Mouse (Mus musculus) right cerebral cortex, postnatal 10 days (tissue): Measurements from ENCODE around the gene Cacna1d.

Source experiments
- DNase-seq, 2 experiments: peaks; one replicate each; pipeline ENCODE4 v3.0.0; 2021; ENCODE audit warnings: low spot score in 2 of 2

The Cacna1d gene

DNA sequence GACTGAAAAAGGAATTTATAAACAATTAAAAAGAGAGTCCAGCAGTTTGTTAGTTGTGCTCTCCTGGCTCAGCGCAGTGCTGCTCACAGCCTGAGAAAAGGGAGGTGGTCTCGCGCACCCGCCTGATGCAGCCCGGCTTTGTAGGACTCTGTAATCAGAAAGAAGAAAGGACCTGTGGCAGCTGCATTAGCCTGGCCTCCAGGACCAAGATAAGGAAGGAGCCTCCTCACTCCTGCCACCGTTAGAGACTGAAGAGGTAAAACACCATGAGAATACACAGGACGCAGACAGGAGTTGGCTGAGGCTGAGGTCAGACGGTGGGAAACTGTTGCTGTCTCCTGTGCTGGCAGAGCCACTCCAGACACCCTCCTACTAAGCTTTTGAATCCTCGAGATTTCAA is at the start of gene Cacna1d:
Cacna1d (minus strand) TSS at position 114 of the 400 bp plus-strand sequence.
- no peak for DNase-seq

- no peak for DNase-seq
Measured at GRCm38 (mm10) chr14:30533780-30534450, 42.7 kb upstream of the Cacna1d start.

GRCm38 (mm10) chr14:30531896-30532295 is 40.6 kb upstream of the Cacna1d start:
- DNase-seq = no peak

GRCm38 (mm10) chr14:30531431-30531830 is 40.2 kb upstream of the Cacna1d start:
- no peak for DNase-seq

GRCm38 (mm10) chr14:30530726-30531269 is 39.5 kb upstream of the Cacna1d start:
- no peak for DNase-seq

DNA sequence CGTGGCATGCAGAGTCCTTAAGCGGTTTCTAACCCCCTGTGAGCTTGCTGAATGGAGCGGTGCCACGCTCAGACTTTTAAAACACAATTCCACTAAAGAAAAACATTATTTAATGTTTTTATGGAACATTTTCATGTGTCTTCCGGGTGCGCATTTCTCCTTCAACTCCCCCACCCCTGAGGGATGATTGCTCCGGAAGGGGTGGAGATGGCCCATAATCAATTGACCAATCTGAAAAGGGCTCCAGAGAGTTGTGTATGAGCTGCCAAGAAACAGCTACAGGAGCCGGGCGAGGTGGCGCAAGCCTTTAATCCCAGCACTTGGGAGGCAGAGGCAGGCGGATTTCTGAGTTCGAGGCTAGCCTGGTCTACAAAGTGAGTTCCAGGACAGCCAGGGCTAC is 38.2 kb upstream of the Cacna1d start:
- DNase-seq = no peak

GRCm38 (mm10) chr14:30528961-30529360 is 37.7 kb upstream of the Cacna1d start:
- no peak for DNase-seq

DNA sequence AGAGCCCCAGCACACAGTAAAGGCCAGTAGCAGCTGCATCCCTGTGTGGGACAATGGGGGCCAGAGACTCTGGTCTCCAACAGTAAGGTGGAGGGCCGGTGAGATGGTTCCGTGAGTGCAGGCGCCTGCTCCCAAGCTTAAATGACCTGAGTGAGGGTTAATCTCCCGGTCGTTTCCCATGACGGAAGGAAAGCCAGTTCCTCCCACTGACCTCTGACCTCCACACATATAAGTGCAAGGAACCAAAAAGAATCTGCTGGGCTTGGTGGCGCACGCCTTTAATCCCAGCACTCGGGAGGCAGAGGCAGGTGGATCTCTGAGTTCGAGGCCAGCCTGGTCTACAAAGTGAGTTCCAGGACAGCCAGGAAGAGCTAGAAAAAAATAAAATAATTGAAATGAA is 37.1 kb upstream of the Cacna1d start:
- DNase-seq = no peak

DNA sequence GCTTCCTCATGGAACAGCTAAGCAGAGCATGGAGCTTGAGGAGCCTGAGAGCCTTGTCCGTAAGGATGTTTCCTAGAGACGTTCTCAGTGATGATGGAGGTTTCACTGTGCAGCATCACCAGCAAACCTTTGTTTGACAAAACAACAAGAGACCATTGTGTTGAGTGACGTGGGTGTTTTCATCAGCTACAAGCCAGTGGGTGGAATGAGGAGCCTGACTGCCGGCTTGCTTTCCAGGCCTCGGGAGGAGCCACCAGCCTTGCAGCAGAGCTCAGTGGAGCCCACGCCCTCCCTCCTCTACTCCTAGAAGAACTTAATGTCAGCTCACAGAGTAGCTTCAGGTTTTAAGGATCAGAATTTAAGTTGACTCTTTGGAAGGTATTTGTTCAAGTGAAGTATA is 32.1 kb upstream of the Cacna1d start:
- no peak for DNase-seq

DNA sequence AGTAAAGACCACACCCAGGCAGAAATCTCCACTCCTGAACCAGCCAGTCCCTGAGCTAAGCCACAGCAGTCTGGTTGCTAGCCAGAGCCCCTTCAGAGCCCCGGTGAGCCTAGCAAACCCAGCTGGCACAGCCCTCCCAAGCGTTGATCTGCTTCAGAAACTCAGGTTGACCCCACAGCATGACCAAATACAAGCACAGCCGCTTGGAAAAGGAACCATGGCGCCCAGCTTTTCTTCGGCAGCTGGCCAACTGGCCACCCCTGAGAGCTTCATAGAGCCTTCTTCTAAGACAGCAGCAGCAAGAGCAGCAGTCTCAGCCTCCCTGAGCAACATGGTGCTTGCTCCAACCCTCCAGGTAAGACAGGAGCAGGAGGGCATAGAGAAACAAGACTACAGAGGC is 28.1 kb upstream of the Cacna1d start:
- no peak for DNase-seq

DNA sequence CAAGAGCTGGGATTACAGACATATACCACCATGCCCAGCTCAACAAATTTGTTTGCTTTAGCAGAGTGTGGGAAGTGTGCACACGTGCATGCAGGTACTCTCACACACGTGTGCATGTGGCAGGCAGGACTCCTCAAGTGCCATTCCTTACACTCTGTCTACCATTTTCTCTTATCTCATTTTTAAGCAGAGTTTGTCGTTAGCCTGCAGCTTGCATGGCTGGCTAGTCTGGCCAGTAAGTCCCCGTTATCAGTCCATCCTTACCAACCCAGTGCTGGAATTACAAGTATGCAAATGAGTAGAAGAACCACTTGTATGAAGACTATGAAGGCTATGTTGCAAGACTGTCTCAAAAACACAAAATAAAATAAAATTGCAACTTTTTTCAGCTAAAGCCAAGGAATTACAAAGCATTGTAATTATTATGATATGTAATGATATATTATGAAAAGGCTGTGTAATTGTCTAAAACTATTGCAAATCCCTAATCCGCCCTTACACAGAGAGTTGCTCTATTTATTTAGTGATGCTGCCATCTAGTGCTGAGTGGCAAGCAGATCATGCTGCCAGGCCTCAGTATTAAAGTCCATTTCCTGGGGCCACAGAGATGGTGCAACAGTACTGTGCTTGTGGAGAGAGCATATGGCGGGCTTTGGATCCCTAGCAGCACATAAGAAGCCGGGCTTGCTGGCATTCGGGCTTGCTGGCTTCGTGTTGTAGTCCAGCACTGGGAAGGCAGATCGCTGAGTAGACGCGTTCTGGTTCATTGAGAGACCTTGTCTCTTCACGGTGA is 24.9 kb upstream of the Cacna1d start:
- DNase-seq = no peak

DNA sequence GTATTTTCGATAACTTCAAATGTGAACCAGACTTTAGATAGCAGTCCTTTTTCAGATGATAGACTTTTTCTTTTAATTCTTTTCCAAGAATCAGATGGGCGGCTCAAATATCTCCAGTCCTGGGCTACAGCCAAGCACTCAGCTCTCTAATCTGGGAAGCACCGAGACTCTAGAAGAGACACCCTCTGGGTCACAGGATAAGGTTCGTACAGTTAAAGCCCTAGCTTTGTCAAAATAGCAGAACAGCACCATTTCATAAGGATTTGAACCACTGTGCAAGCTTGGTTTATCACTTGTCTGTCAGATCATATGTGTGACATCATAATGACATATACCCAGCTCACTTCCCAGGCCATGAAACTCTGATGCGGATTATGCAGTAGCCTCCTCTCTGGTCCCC is 21.6 kb upstream of the Cacna1d start:
- no peak for DNase-seq

DNA sequence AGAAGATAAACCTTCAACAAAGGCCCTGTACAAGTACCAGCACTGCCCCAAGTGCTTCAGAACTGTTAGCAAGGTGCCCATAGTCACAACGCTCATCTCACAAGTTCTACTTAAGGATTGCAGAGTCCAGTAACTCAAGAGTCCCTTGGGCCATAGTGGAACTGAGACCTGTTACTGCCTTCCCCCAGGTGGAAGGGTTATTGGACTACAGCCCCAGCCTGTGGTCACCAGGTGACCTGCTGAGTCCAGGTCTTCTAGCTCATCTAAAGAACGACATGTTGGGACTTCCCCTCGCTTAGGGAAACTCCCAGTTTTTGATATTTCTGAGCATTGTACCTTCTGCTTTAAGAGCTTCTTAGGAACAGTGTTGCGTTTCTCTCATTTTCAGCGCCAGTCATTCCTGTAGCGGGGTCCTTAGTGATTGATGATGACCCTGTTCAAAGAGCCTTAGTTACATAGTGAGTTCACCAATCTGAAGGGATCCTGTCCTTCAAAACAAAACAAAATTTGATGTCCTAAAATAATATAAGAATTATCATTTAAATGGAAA is 19.0 kb upstream of the Cacna1d start:
- no peak for DNase-seq

DNA sequence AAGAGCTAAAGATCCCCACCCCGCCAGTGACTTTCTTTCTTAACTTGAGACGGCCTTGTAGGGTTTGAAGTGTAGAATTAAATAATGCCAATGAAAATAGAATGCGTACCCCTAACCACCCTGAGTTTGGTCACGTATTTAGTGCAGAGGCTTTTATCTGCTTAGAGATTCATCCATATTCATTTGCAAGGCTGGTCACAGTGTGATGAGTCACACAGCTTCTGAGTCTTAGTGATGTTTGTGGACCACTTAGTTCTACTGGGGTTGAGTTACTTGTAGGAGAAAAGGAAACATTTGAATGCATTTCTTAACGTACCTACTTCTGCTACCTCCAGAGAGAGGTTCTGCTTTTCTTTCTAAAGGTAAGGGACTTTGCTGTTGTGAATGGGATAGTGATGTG is 13.7 kb upstream of the Cacna1d start:
- DNase-seq = no peak

DNA sequence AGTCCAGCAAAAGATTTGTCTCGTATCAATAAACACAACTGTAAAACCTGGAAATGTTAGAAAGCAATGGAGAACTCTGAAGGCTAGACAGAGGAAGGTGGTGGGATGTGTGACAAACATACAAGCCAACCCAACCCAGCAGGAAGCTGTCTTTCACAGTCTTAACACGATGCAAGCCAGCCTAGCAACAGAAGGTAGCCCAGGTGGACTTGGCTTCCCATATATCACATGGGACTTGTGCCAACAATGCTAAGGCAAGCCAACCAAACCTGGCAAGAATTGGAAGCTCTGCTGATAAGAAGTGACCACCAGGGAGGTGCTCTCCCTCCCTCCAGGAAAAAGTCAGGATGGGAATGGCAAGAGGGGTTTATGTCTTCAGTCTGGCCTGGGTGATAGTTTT is 6.9 kb upstream of the Cacna1d start:
- no peak for DNase-seq

DNA sequence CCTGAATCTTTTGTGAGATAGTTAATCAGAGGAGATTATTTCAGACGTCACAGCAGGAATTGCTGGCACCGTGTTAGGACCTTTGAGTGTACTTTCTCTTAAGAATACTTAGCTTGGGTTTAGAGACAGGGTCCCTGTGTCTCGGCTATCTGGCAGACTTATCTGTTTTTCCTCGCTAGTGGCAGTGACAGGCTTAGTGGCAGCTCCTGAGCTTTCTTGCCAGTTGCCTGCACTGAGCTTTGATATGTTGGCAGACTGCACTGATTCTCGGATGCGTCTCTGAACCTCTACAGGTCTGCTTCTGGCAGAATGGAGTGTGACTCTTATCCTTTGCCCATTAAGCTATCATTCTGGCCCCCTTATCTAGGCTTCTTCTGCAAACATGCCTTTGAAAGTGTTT is 3.7 kb upstream of the Cacna1d start:
- DNase-seq = no peak

GRCm38 (mm10) chr14:30493276-30493675 is 2.0 kb upstream of the Cacna1d start:
- no peak for DNase-seq

GRCm38 (mm10) chr14:30479361-30479948 is 11.8 kb downstream of the Cacna1d start, which contains the start of gene Dcp1a:
Gene Dcp1a, plus strand, starts transcription at chr14:30479535.
- peak; percentile 97 to 98 for DNase-seq

- no peak for DNase-seq
Measured at GRCm38 (mm10) chr14:30474416-30474815, 16.8 kb downstream of the Cacna1d start.

DNA sequence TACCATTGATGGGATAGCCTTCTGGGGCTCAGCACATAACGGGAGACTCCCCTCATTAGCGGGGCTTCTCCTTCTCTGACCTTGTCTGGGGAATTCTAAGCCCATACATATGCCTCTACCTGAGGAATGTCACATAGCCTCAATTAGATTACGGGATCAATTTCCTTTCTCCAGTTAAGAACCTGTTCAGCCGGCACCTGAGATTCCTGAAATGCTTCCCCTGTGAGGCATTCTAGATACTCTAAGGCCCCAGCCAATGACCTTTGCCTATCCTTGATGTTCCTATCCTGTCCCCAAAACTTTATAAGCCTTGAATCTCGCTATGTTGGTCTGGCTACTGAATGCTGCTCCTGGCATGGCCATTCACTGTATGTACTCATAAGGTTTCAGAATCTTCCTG is 17.6 kb downstream of the Cacna1d start:
- DNase-seq = no peak

- no peak for DNase-seq
Measured at GRCm38 (mm10) chr14:30463312-30463711, 27.9 kb downstream of the Cacna1d start.

DNA sequence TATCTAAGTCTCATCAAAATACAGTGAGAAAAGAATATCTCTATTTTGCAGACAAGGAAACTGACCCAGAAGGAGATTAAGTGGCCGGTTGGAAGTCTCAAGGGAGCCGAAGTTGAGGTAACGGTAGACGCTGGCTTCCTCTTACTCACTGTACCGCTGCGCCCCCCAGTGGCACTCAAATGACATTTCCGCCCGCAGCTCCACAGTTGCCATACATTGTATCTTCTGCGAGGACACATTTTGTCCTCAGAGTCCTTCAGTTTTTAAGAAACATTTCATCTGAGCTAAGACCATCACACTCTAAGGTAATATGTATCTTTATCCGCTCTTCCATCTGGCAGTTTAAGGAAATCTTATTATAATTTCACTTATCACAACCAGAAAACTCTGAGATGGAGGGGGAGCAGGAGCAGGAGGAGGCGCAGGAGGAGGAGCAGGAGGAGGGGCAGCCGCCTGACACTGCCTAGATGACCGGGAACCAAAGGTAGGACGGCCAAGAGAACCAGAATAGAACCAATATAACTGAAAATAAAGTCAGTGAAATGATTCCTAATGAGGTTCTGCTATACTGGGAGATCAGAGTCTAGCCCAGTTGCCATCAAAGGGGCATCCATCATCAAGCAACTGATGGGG is 31.2 kb downstream of the Cacna1d start:
- DNase-seq = peak; percentile 85 to 88
